Comparison of ENCODE assay signal across 7 mouse cellular contexts in the genomic region with DNA sequence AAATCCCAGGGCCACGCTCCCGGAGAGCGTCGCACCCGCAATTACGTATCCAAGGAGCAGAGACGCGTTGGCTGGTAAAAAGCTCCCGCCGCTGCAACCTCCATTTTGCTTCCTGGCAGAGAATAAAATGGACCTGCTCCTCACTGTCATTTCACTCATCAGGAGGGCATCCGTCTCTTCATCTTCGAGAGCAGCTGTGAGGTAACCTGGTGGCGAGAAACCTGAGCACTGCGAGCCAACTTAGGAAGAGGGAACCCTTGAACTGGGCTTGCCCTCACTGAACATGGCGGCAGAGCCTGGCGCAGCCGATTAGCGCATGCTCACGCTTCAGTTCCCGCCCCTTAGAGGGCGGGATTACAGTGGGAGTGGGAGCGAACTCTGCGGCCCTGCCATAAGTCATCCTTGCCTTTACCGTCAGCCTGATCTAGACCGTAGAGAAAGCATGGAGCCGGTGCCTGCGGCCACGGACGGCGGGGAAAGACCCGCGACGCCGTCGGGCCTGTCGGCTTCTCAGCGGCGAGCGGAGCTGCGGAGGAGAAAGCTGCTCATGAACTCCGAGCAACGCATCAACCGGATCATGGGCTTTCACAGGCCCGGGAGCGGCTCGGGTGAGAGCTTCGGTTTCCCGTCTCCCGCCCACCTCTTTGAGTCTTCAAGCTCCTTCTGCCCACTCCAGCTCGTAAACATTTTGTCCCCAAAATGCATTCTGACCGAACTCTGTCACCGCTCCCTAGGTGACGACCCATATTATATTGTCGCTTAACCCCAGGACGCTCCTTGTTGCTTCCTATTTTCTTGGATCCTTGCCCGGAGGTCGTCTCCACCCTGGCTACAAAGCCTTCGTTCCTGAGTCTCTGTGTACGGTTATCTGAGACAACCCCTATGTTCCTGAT. TPM values are rescaled to one million over a fixed set of nuclear protein-coding genes. Genes with fewer than 3 reads are reported as not detected.
A peak's percentile ranks its signal among the peaks of the same experiment; 100 is the strongest.
DNase-seq lines count a peak whose midpoint lies in the region; ATAC-seq lines count a peak whose summit lies in the region.

TSS of gene Caml (plus strand) at position 357 of the 893 bp plus-strand sequence.

- peak within 1 kb of the TSS; percentile 87 for H3K4me2 ChIP-seq in intestine, embryonic 16.5 days (ENCODE audit: low read depth, low read length)
- peak within 1 kb of the TSS; percentile 81 for H3K4me2 ChIP-seq in midbrain, embryonic 11.5 days

- H3K9ac ChIP-seq in intestine, embryonic 16.5 days (ENCODE audit: low read depth, low read length) = peak within 1 kb of the TSS; percentile 84
- H3K9ac ChIP-seq in midbrain, embryonic 11.5 days (ENCODE audit: low read length) = peak within 1 kb of the TSS; percentile 88

- H3K4me3 ChIP-seq in intestine, embryonic 16.5 days (ENCODE audit: low read length) = peak within 1 kb of the TSS; percentile 86
- H3K4me3 ChIP-seq in midbrain, embryonic 11.5 days (ENCODE audit: low read depth, low read length) = peak within 1 kb of the TSS; percentile 82

- WGBS in intestine, embryonic 16.5 days = under 1% methylated on average over 59 of the region's 59 CpGs
- WGBS in midbrain, embryonic 11.5 days = under 1% methylated on average over 59 of the region's 59 CpGs

- intact Hi-C loops in left cerebral cortex, postnatal 36 days (cut with DNase I) = no loop called here

- H3K9me3 ChIP-seq in intestine, embryonic 16.5 days (ENCODE audit: control insufficient read depth, low read length) = no peaks in the 10 kb centered on the region
- H3K9me3 ChIP-seq in midbrain, embryonic 11.5 days (ENCODE audit: control insufficient read depth, low read length) = no peaks in the 10 kb centered on the region

- peak; percentile 84 for DNase-seq in adrenal gland, adult 8-10 months
- DNase-seq in embryo, embryonic 9.5 days (ENCODE audit: extremely low spot score) = peak; percentile 93
- DNase-seq in gastrocnemius, postnatal 4 days (ENCODE audit: low spot score in 2 of 2) = peak; percentile 64 to 88
- DNase-seq in left cerebral cortex, postnatal 36 days (ENCODE audit: low spot score in 2 of 2) = peak; percentile 90 to 92
- peak; percentile 99 for DNase-seq in midbrain, embryonic 11.5 days (ENCODE audit: low spot score, missing footprints)
- DNase-seq in skeletal muscle tissue, adult 2 months (ENCODE audit: low read depth, low spot score) = peak; percentile 79

- H3K27ac ChIP-seq in intestine, embryonic 16.5 days (ENCODE audit: low read length) = peak within 1 kb of the TSS; percentile 88
- H3K27ac ChIP-seq in midbrain, embryonic 11.5 days (ENCODE audit: low read depth, low read length) = no peak within 1 kb of the TSS; the same call in none of the 2 replicates

- H3K36me3 ChIP-seq in intestine, embryonic 16.5 days (ENCODE audit: control insufficient read depth, insufficient read depth, low read length) = no peaks in the 10 kb centered on the region
- peaks cover 5% of the 10 kb centered on the region; the same call in 1 of the 2 replicates for H3K36me3 ChIP-seq in midbrain, embryonic 11.5 days (ENCODE audit: control insufficient read depth, insufficient read depth, low read length)

- ATAC-seq in intestine, embryonic 16.5 days = peak; percentile 99
- peak; percentile 97 for ATAC-seq in midbrain, embryonic 11.5 days (ENCODE audit: low FRiP score)

- peaks cover 5% of the 10 kb centered on the region; the same call in 1 of the 2 replicates for H3K4me1 ChIP-seq in intestine, embryonic 16.5 days (ENCODE audit: control insufficient read depth, insufficient read depth, low read length)
- peaks cover 8% of the 10 kb centered on the region for H3K4me1 ChIP-seq in midbrain, embryonic 11.5 days (ENCODE audit: control insufficient read depth, insufficient read depth, low read length)

- no peaks in the 10 kb centered on the region for H3K27me3 ChIP-seq in intestine, embryonic 16.5 days (replicated peaks; ENCODE audit: control insufficient read depth, insufficient read depth, low read length)
- no peaks in the 10 kb centered on the region for H3K27me3 ChIP-seq in midbrain, embryonic 11.5 days (ENCODE audit: control insufficient read depth, insufficient read depth, low read length)

RNA-seq across cellular contexts. Expression of gene Caml, which starts in this region (rescaled TPM):
- total RNA-seq in adrenal gland, adult 8-10 months (2022) = 10 to 100 TPM; 30.2 to 44.0 (median 35.5) TPM
- total RNA-seq in gastrocnemius, postnatal 4 days (2021) = 10 to 100 TPM; 22.2 to 22.7 TPM
- polyA plus RNA-seq in intestine, embryonic 16.5 days (2015; fragmentation: Nextera tagmentation; extraction: Ambion mirVana) = 40.7 and 44.0 TPM in 2 replicates
- 10 to 100 TPM; 49.9 to 50.8 TPM for total RNA-seq in left cerebral cortex, postnatal 36 days (2021)
- polyA plus RNA-seq in midbrain, embryonic 11.5 days (2014; fragmentation: Nextera tagmentation; extraction: Ambion mirVana) = 63.7 and 71.6 TPM in 2 replicates
